Mouse (Mus musculus): ENCODE measurements around the gene Itga6.

DNA sequence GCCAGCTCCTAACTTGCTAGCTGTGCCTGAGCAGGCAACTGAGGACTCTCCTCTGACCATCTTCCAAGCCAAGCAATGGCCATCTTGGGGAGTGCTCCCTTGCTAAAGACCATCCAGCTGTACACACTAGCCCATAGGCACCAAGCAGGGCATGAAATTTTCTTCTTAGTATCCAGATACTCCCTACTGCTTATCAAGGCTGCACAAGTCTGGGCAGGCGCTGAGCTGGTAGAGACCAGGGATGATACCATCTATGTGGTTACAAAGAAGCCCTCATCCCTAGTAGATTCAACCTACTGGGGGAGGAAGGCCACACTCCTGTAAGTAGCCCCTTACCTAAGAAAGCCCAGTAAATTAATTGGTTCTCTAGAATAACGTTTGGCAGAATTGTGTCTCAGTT, 7.0 kb downstream of the Itga6 start:
- no peak for TF ChIP-seq POLR2A (IDR thresholded peaks at IDR 0.05; ENCODE audit: extremely low read depth, insufficient read depth, low read length)
- TF ChIP-seq CTCF (IDR thresholded peaks at IDR 0.05; ENCODE audit: low read depth, low read length): no peak
